Mouse (Mus musculus) limb, embryonic 12.5 days (tissue): ENCODE data around the gene Hes7. TPM values are rescaled to one million over a fixed set of nuclear protein-coding genes. Genes with fewer than 3 reads are reported as not detected.
A peak's percentile ranks its signal among the peaks of the same experiment; 100 is the strongest.

ENCODE experiments used
- ATAC-seq: fragments of 200-750 bp; cut with Nextera tagmentation; 2 replicates; pipeline ENCODE4 v1.8.0; 2017; ENCODE audit warnings: low read depth, moderate TSS enrichment; ENCODE audit not compliant: insufficient number of reproducible peaks, insufficient read depth, low FRiP score, low TSS enrichment
- H3K27ac ChIP-seq: fragments of 300-500 bp; sonication (generic); 2 replicates; pipeline ENCODE4 v1.5.1; 2016; ENCODE audit warnings: mild to moderate bottlenecking, moderate library complexity
- H3K27me3 ChIP-seq: fragments of 300-500 bp; sonication (generic); 2 replicates; pipeline ENCODE4 v1.6.1; 2016; ENCODE audit warnings: mild to moderate bottlenecking, moderate library complexity
- H3K36me3 ChIP-seq: fragments of 300-500 bp; sonication (generic); 2 replicates; pipeline ENCODE4 v1.6.1; 2016; ENCODE audit warnings: mild to moderate bottlenecking, moderate library complexity
- H3K4me1 ChIP-seq: fragments of 300-500 bp; sonication (generic); replicated peaks from 2 replicates; pipeline ENCODE4 v1.6.1; 2016
- H3K4me2 ChIP-seq: fragments of 300-500 bp; sonication (generic); 2 replicates; pipeline ENCODE4 v1.6.1; 2016; ENCODE audit warnings: mild to moderate bottlenecking, moderate library complexity
- H3K4me3 ChIP-seq: fragments of 300-500 bp; sonication (generic); replicated peaks from 2 replicates; pipeline ENCODE4 v1.5.1; 2016; ENCODE audit warnings: mild to moderate bottlenecking
- H3K9ac ChIP-seq: fragments of 300-500 bp; sonication (generic); replicated peaks from 2 replicates; pipeline ENCODE4 v1.6.1; 2016; ENCODE audit warnings: mild to moderate bottlenecking, moderate library complexity
- H3K9me3 ChIP-seq: fragments of 300-500 bp; sonication (generic); 2 replicates; pipeline ENCODE4 v1.6.1; 2016; ENCODE audit warnings: mild to moderate bottlenecking, moderate library complexity
- WGBS: fragments of 180-500 bp; shearing (Covaris S2); methylation state at CpG from one replicate; pipeline ENCODE4 v1.1.7; 2016; 5-methylcytosine and 5-hydroxymethylcytosine counted together
- polyA plus RNA-seq: library from polyadenylated mRNA; unstranded; fragments of >200 nt; fragmentation: Nextera tagmentation; extraction: Ambion mirVana; gene quantifications from 2 replicates; pipeline ENCODE4 v1.2.1, GENCODE M21; 2016

The Hes7 gene
- polyA plus RNA-seq, 1 experiment from 2014 or later, result 0.74 TPM

- no peak overlapping the region for H3K4me2 ChIP-seq
- no peak overlapping the region for H3K27ac ChIP-seq
- H3K9me3 ChIP-seq, result no peaks in the 10 kb centered on the region
- no peak overlapping the region for H3K4me3 ChIP-seq
- H3K9ac ChIP-seq, result no peak overlapping the region
- peaks cover 24% of the 10 kb centered on the region for H3K4me1 ChIP-seq
- no peak for ATAC-seq
- no peaks in the 10 kb centered on the region for H3K27me3 ChIP-seq
- 94% methylated on average over 14 of the region's 14 CpGs for WGBS
- peaks cover 76% of the 10 kb centered on the region for H3K36me3 ChIP-seq
Observed at GRCm38 (mm10) chr11:69103121-69103520, 17.1 kb upstream of the Hes7 start.

- H3K27ac ChIP-seq, result no peak overlapping the region
- ATAC-seq, result no peak
- H3K4me2 ChIP-seq, result no peak overlapping the region
- peaks cover 18% of the 10 kb centered on the region for H3K4me1 ChIP-seq
- no peak overlapping the region for H3K9ac ChIP-seq
- H3K9me3 ChIP-seq, result no peaks in the 10 kb centered on the region
- H3K4me3 ChIP-seq, result no peak overlapping the region
- WGBS, result 93% methylated on average over 15 of the region's 15 CpGs
- peaks cover 83% of the 10 kb centered on the region for H3K36me3 ChIP-seq
- no peaks in the 10 kb centered on the region for H3K27me3 ChIP-seq
Observed at GRCm38 (mm10) chr11:69103531-69104435, 16.4 kb upstream of the Hes7 start.

- Histone ChIP-seq H3K9me3 (no peaks in the 10 kb centered on the region), H3K4me1 (peaks cover 12% of the 10 kb centered on the region), H3K36me3 (peaks cover 90% of the 10 kb centered on the region), H3K27me3 (no peaks in the 10 kb centered on the region), H3K27ac (no peak overlapping the region), H3K4me3 (no peak overlapping the region), H3K9ac (no peak overlapping the region), H3K4me2 (no peak overlapping the region)
- WGBS, result 92% methylated on average over 14 of the region's 14 CpGs
- ATAC-seq, result no peak
Observed at GRCm38 (mm10) chr11:69104487-69104886, 15.7 kb upstream of the Hes7 start.

- ATAC-seq, result no peak
- no peak overlapping the region for H3K9ac ChIP-seq
- no peaks in the 10 kb centered on the region for H3K9me3 ChIP-seq
- H3K27ac ChIP-seq, result no peak overlapping the region
- no peaks in the 10 kb centered on the region for H3K27me3 ChIP-seq
- no peak overlapping the region for H3K4me3 ChIP-seq
- WGBS, result 80% methylated on average over 6 of the region's 6 CpGs
- H3K4me2 ChIP-seq, result no peak overlapping the region
- peaks cover 91% of the 10 kb centered on the region for H3K36me3 ChIP-seq
- peaks cover 6% of the 10 kb centered on the region for H3K4me1 ChIP-seq
Observed at GRCm38 (mm10) chr11:69105227-69105626, 15.0 kb upstream of the Hes7 start.

GRCm38 (mm10) chr11:69105796-69106195 is 14.4 kb upstream of the Hes7 start:
- no peak for ATAC-seq
- Histone ChIP-seq H3K4me3 (no peak overlapping the region), H3K27me3 (no peaks in the 10 kb centered on the region), H3K27ac (no peak overlapping the region), H3K4me1 (no peaks in the 10 kb centered on the region), H3K4me2 (no peak overlapping the region), H3K9me3 (no peaks in the 10 kb centered on the region), H3K9ac (no peak overlapping the region), H3K36me3 (peaks cover 88% of the 10 kb centered on the region)
- 90% methylated on average over 2 of the region's 2 CpGs for WGBS

GRCm38 (mm10) chr11:69106299-69106698 is 13.9 kb upstream of the Hes7 start:
- Histone ChIP-seq H3K9ac (no peak overlapping the region), H3K27me3 (no peaks in the 10 kb centered on the region), H3K36me3 (peaks cover 83% of the 10 kb centered on the region), H3K4me1 (no peaks in the 10 kb centered on the region), H3K4me3 (no peak overlapping the region), H3K27ac (no peak overlapping the region), H3K9me3 (no peaks in the 10 kb centered on the region), H3K4me2 (no peak overlapping the region)
- 85% methylated on average over 11 of the region's 11 CpGs for WGBS
- ATAC-seq, result no peak

- ATAC-seq, result no peak
- peaks cover under 1% of the 10 kb centered on the region; the same call in 1 of the 2 replicates for H3K27me3 ChIP-seq
- H3K9me3 ChIP-seq, result no peaks in the 10 kb centered on the region
- H3K36me3 ChIP-seq, result peaks cover 77% of the 10 kb centered on the region
- no peak overlapping the region for H3K27ac ChIP-seq
- WGBS, result 84% methylated on average over 11 of the region's 11 CpGs
- H3K4me3 ChIP-seq, result no peak overlapping the region
- H3K4me2 ChIP-seq, result no peak overlapping the region
- H3K4me1 ChIP-seq, result no peaks in the 10 kb centered on the region
- H3K9ac ChIP-seq, result no peak overlapping the region
Observed at GRCm38 (mm10) chr11:69106842-69107241, 13.4 kb upstream of the Hes7 start.

GRCm38 (mm10) chr11:69107676-69108075 is 12.5 kb upstream of the Hes7 start:
- Histone ChIP-seq H3K9ac (no peak overlapping the region), H3K9me3 (no peaks in the 10 kb centered on the region), H3K4me3 (no peak overlapping the region), H3K27me3 (peaks cover 7% of the 10 kb centered on the region; the same call in 1 of the 2 replicates), H3K4me2 (no peak overlapping the region), H3K27ac (no peak overlapping the region), H3K36me3 (peaks cover 69% of the 10 kb centered on the region), H3K4me1 (0 out of 2 replicates have a peak, but pooled peaks cover 3% of the 10 kb centered on the region)
- no peak for ATAC-seq
- WGBS, result 86% methylated on average over 11 of the region's 11 CpGs

- H3K9ac ChIP-seq, result no peak overlapping the region
- ATAC-seq, result no peak
- H3K4me1 ChIP-seq, result 0 out of 2 replicates have a peak, but pooled peaks cover 3% of the 10 kb centered on the region
- H3K4me2 ChIP-seq, result no peak overlapping the region
- 91% methylated on average over 9 of the region's 9 CpGs for WGBS
- H3K27me3 ChIP-seq, result peaks cover 7% of the 10 kb centered on the region; the same call in 1 of the 2 replicates
- peaks cover 64% of the 10 kb centered on the region for H3K36me3 ChIP-seq
- H3K9me3 ChIP-seq, result no peaks in the 10 kb centered on the region
- H3K4me3 ChIP-seq, result no peak overlapping the region
- no peak overlapping the region for H3K27ac ChIP-seq
Observed at GRCm38 (mm10) chr11:69108223-69108622, 12.0 kb upstream of the Hes7 start.

- no peak overlapping the region for H3K4me3 ChIP-seq
- H3K4me1 ChIP-seq, result 0 out of 2 replicates have a peak, but pooled peaks cover 3% of the 10 kb centered on the region
- H3K36me3 ChIP-seq, result peaks cover 53% of the 10 kb centered on the region
- H3K4me2 ChIP-seq, result 0 out of 2 replicates have a peak overlapping the region, but pooled peaks have one; percentile 8
- 84% methylated on average over 13 of the region's 13 CpGs for WGBS
- no peak for ATAC-seq
- no peaks in the 10 kb centered on the region for H3K9me3 ChIP-seq
- peaks cover 7% of the 10 kb centered on the region; the same call in 1 of the 2 replicates for H3K27me3 ChIP-seq
- no peak overlapping the region for H3K9ac ChIP-seq
- no peak overlapping the region for H3K27ac ChIP-seq
Observed at GRCm38 (mm10) chr11:69109032-69109900, 10.9 kb upstream of the Hes7 start.
